Mouse (Mus musculus) limb, embryonic 10.5 days (tissue): ENCODE measurements around the gene Ssbp3. TPM values are rescaled to one million over a fixed set of nuclear protein-coding genes. Genes with fewer than 3 reads are reported as not detected.
A peak's percentile ranks its signal among the peaks of the same experiment; 100 is the strongest.

Source experiments
- DNase-seq: peaks from one replicate; pipeline ENCODE4 v3.0.0-alpha.2; 2017; ENCODE audit warnings: low spot score
- H3K27ac ChIP-seq: fragments of 300-500 bp; sonication (generic); 2 replicates; pipeline ENCODE4 v1.5.1; 2016; ENCODE audit warnings: mild to moderate bottlenecking
- H3K27me3 ChIP-seq: fragments of 300-500 bp; sonication (generic); 2 replicates; pipeline ENCODE4 v1.6.1; 2016; ENCODE audit warnings: low read depth, mild to moderate bottlenecking; ENCODE audit not compliant: poor library complexity, severe bottlenecking
- H3K36me3 ChIP-seq: fragments of 300-500 bp; sonication (generic); 2 replicates; pipeline ENCODE4 v1.6.1; 2016; ENCODE audit warnings: mild to moderate bottlenecking, moderate library complexity
- H3K4me1 ChIP-seq: fragments of 300-500 bp; sonication (generic); 2 replicates; pipeline ENCODE4 v1.6.1; 2016
- H3K4me3 ChIP-seq: fragments of 300-500 bp; sonication (generic); 2 replicates; pipeline ENCODE4 v1.5.1; 2016; ENCODE audit warnings: mild to moderate bottlenecking, moderate library complexity
- H3K9me3 ChIP-seq: fragments of 300-500 bp; sonication (generic); replicated peaks from 2 replicates; pipeline ENCODE4 v1.6.1; 2016; ENCODE audit warnings: mild to moderate bottlenecking
- WGBS: fragments of 180-500 bp; shearing (Covaris S2); methylation state at CpG from one replicate; pipeline ENCODE4 v1.1.7; 2016; 5-methylcytosine and 5-hydroxymethylcytosine counted together
- polyA plus RNA-seq: library from polyadenylated mRNA; unstranded; fragments of >200 nt; fragmentation: Nextera tagmentation; extraction: Ambion mirVana; gene quantifications from 2 replicates; pipeline ENCODE4 v1.2.1, GENCODE M21; 2016

Gene Ssbp3
- polyA plus RNA-seq, 1 experiment from 2014 or later, result 250 TPM

- no peak overlapping the region for H3K4me3 ChIP-seq
- H3K4me1 ChIP-seq, result peaks cover 83% of the 10 kb centered on the region
- no peaks in the 10 kb centered on the region for H3K9me3 ChIP-seq
- no peaks in the 10 kb centered on the region for H3K27me3 ChIP-seq
- H3K27ac ChIP-seq, result no peak overlapping the region
- 79% methylated on average over 3 of the region's 3 CpGs for WGBS
- peaks cover 82% of the 10 kb centered on the region for H3K36me3 ChIP-seq
- no peak for DNase-seq
Observed at GRCm38 (mm10) chr4:106958561-106958960, 48.1 kb downstream of the Ssbp3 start.

- no peak overlapping the region for H3K4me3 ChIP-seq
- H3K4me1 ChIP-seq, result peaks cover 86% of the 10 kb centered on the region
- 0 out of 2 replicates have a peak overlapping the region, but pooled peaks have one; percentile 6 for H3K27ac ChIP-seq
- no peak for DNase-seq
- peaks cover 82% of the 10 kb centered on the region for H3K36me3 ChIP-seq
- H3K9me3 ChIP-seq, result no peaks in the 10 kb centered on the region
- 63% methylated on average over 12 of the region's 12 CpGs for WGBS
- H3K27me3 ChIP-seq, result no peaks in the 10 kb centered on the region
Observed at GRCm38 (mm10) chr4:106959506-106960302, 49.2 kb downstream of the Ssbp3 start.

- Histone ChIP-seq H3K4me3 (no peak overlapping the region), H3K4me1 (peaks cover 86% of the 10 kb centered on the region), H3K27me3 (no peaks in the 10 kb centered on the region), H3K27ac (peak overlapping the region; percentile 6; the same call in 1 of the 2 replicates), H3K36me3 (peaks cover 82% of the 10 kb centered on the region), H3K9me3 (no peaks in the 10 kb centered on the region)
- 91% methylated on average over 2 of the region's 2 CpGs for WGBS
- DNase-seq, result no peak
Observed at GRCm38 (mm10) chr4:106960476-106960875, 50.0 kb downstream of the Ssbp3 start.

- DNase-seq, result no peak
- H3K4me1 ChIP-seq, result peaks cover 81% of the 10 kb centered on the region
- 86% methylated on average over 1 of the region's 1 CpGs for WGBS
- H3K27me3 ChIP-seq, result no peaks in the 10 kb centered on the region
- no peak overlapping the region for H3K4me3 ChIP-seq
- peaks cover 82% of the 10 kb centered on the region for H3K36me3 ChIP-seq
- H3K9me3 ChIP-seq, result no peaks in the 10 kb centered on the region
- no peak overlapping the region for H3K27ac ChIP-seq
Observed at GRCm38 (mm10) chr4:106961321-106961720, 50.8 kb downstream of the Ssbp3 start.

- WGBS, result 59% methylated on average over 9 of the region's 9 CpGs
- Histone ChIP-seq H3K27me3 (no peaks in the 10 kb centered on the region), H3K36me3 (peaks cover 86% of the 10 kb centered on the region), H3K4me3 (no peak overlapping the region), H3K4me1 (peaks cover 64% of the 10 kb centered on the region), H3K27ac (no peak overlapping the region), H3K9me3 (no peaks in the 10 kb centered on the region)
- no peak for DNase-seq
Observed at GRCm38 (mm10) chr4:106964356-106964755, 53.9 kb downstream of the Ssbp3 start.

GRCm38 (mm10) chr4:106964996-106965395, 54.5 kb downstream of the Ssbp3 start:
- WGBS, result 84% methylated on average over 10 of the region's 10 CpGs
- Histone ChIP-seq H3K27me3 (no peaks in the 10 kb centered on the region), H3K4me3 (no peak overlapping the region), H3K4me1 (peaks cover 62% of the 10 kb centered on the region), H3K36me3 (peaks cover 86% of the 10 kb centered on the region), H3K9me3 (no peaks in the 10 kb centered on the region), H3K27ac (peak overlapping the region; percentile 26; the same call in 1 of the 2 replicates)
- DNase-seq, result no peak

- peaks cover 90% of the 10 kb centered on the region for H3K36me3 ChIP-seq
- WGBS, result 80% methylated on average over 3 of the region's 3 CpGs
- peaks cover 68% of the 10 kb centered on the region for H3K4me1 ChIP-seq
Observed at GRCm38 (mm10) chr4:106966443-106966842, 55.9 kb downstream of the Ssbp3 start.

GRCm38 (mm10) chr4:106968910-106969309, 58.4 kb downstream of the Ssbp3 start:
- Histone ChIP-seq H3K36me3 (peaks cover 91% of the 10 kb centered on the region), H3K27me3 (no peaks in the 10 kb centered on the region), H3K4me3 (no peak overlapping the region), H3K9me3 (no peaks in the 10 kb centered on the region), H3K27ac (no peak overlapping the region), H3K4me1 (peaks cover 74% of the 10 kb centered on the region)
- DNase-seq, result no peak
- WGBS, result 86% methylated on average over 8 of the region's 8 CpGs

More at GRCm38 (mm10) chr4:106966443-106966842, 55.9 kb downstream of the Ssbp3 start:
- H3K9me3 ChIP-seq, result no peaks in the 10 kb centered on the region
- no peak for DNase-seq
- H3K27me3 ChIP-seq, result no peaks in the 10 kb centered on the region
- no peak overlapping the region for H3K27ac ChIP-seq
- H3K4me3 ChIP-seq, result no peak overlapping the region

GRCm38 (mm10) chr4:106970786-106971185, 60.3 kb downstream of the Ssbp3 start:
- H3K27me3 ChIP-seq, result no peaks in the 10 kb centered on the region
- WGBS, result 85% methylated on average over 7 of the region's 7 CpGs
- peaks cover 84% of the 10 kb centered on the region for H3K36me3 ChIP-seq
- no peaks in the 10 kb centered on the region for H3K9me3 ChIP-seq
- no peak overlapping the region for H3K27ac ChIP-seq
- no peak overlapping the region for H3K4me3 ChIP-seq
- no peak for DNase-seq
- peaks cover 74% of the 10 kb centered on the region for H3K4me1 ChIP-seq

GRCm38 (mm10) chr4:106972061-106972460, 61.6 kb downstream of the Ssbp3 start:
- WGBS, result 88% methylated on average over 4 of the region's 4 CpGs
- no peaks in the 10 kb centered on the region for H3K27me3 ChIP-seq
- H3K27ac ChIP-seq, result no peak overlapping the region
- H3K36me3 ChIP-seq, result peaks cover 72% of the 10 kb centered on the region
- no peak for DNase-seq
- H3K4me1 ChIP-seq, result peaks cover 87% of the 10 kb centered on the region
- H3K4me3 ChIP-seq, result no peak overlapping the region
- H3K9me3 ChIP-seq, result no peaks in the 10 kb centered on the region

GRCm38 (mm10) chr4:106972461-106973384, 62.2 kb downstream of the Ssbp3 start:
- H3K9me3 ChIP-seq, result no peaks in the 10 kb centered on the region
- peaks cover 93% of the 10 kb centered on the region for H3K4me1 ChIP-seq
- H3K27me3 ChIP-seq, result no peaks in the 10 kb centered on the region
- H3K36me3 ChIP-seq, result peaks cover 67% of the 10 kb centered on the region
- H3K4me3 ChIP-seq, result no peak overlapping the region
- WGBS, result 74% methylated on average over 15 of the region's 15 CpGs
- no peak for DNase-seq
- H3K27ac ChIP-seq, result 0 out of 2 replicates have a peak overlapping the region, but pooled peaks have one; percentile 10

- Histone ChIP-seq H3K4me1 (peaks cover 99% of the 10 kb centered on the region), H3K36me3 (peaks cover 65% of the 10 kb centered on the region), H3K27me3 (no peaks in the 10 kb centered on the region), H3K4me3 (no peak overlapping the region), H3K27ac (no peak overlapping the region), H3K9me3 (no peaks in the 10 kb centered on the region)
- 70% methylated on average over 6 of the region's 6 CpGs for WGBS
- DNase-seq, result no peak
Observed at GRCm38 (mm10) chr4:106975324-106975723, 64.8 kb downstream of the Ssbp3 start.

- Histone ChIP-seq H3K27ac (0 out of 2 replicates have a peak overlapping the region, but pooled peaks have one; percentile 10), H3K4me1 (peaks cover 99% of the 10 kb centered on the region)
- WGBS, result 41% methylated on average over 4 of the region's 4 CpGs
Observed at GRCm38 (mm10) chr4:106975890-106976289, 65.4 kb downstream of the Ssbp3 start.

More at GRCm38 (mm10) chr4:106975890-106976289, 65.4 kb downstream of the Ssbp3 start:
- Histone ChIP-seq H3K27me3 (no peaks in the 10 kb centered on the region), H3K4me3 (no peak overlapping the region), H3K9me3 (no peaks in the 10 kb centered on the region), H3K36me3 (peaks cover 65% of the 10 kb centered on the region)
- no peak for DNase-seq
